Mouse (Mus musculus) cerebellum, postnatal 36 days (tissue): ENCODE results near the gene Slc25a20.
A peak's percentile ranks its signal among the peaks of the same experiment; 100 is the strongest.

Experiments used
- DNase-seq, 2 experiments: peaks; one replicate each; pipeline ENCODE4 v3.0.0; 2021 to 2022; ENCODE audit warnings: mixed read lengths in 2 of 2

Slc25a20 gene

DNA sequence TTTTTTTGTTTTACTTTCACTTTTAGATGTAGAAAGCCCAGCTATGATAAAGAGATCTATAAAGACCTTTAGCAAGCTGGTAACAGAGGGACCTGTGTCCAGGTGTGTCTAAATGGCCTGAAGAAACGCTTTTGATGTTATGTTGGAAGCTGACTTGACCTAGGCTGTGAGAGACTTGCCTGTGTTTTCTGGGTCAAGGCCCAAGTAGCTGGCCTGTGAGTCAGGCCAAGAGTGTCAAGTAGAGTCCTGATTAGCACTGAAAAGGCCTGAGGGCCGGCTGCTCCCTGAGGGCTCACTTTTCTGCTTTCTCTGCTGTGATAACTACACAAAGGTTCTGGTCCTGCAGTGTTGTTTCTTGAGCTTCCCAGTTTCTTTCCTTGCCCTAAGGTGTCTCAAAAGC lies 25.8 kb downstream of the Slc25a20 start:
- DNase-seq: no peak

DNA sequence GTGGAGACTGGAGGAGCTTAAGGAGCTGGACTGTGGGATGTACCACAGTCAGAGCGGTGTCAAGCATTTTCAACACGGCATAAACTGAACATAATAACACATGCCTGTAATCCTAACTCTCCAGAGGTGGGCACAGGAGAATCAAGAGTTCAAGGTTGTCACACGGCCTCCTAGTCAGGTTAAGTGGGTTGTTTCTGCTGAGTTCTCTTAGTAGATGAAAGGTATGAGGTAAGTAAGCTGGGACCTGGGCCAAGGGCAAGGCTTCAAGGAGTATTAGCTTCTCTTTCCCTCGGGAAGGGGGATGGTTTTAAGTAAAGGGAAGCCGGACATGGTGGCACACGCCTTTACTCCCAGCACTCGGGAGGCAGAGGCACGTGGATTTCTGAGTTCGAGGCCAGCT lies 26.6 kb downstream of the Slc25a20 start:
- no peak for DNase-seq

DNA sequence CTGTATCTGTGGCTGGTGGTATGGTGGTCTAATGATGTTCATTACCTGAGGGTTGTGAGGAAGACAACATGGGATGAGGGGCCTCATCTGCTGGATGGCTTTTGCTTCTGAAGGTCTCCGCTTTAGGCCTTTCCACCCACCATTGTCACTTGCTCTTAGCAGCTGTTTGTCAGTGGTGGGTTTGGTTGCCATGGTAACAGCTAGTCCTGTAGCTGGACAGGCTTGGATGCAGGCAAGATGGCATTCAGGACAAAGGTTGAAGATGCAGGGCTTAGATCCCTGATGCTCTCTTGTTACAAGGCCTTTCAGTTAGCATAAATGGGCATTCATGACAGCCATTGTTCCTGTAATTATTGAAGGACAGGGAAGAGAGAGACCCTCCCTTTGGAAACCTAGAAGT lies 27.2 kb downstream of the Slc25a20 start, which contains the start of gene Prkar2a:
Prkar2a (plus strand) TSS at position 209 of the 400 bp plus-strand sequence.
- DNase-seq: no peak

DNA sequence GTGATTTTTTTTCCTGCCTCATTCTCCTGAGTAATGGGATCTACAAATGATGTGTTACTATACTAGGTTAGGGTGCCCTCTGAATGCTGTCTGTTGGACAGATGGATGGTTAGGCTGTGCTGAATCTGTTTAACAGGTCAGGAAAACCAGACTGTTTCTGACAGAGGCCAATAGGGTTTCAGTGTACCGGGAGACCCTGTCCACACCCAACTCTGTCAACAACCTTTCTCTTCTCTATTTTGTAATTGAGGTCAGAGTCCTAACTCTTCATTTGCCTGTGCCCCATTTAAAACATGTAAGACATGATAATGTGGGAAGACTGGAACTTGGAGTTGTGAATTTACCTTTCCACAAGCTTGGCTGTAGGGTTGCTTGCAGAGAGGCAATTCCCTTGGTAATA lies 28.1 kb downstream of the Slc25a20 start:
- DNase-seq: no peak

DNA sequence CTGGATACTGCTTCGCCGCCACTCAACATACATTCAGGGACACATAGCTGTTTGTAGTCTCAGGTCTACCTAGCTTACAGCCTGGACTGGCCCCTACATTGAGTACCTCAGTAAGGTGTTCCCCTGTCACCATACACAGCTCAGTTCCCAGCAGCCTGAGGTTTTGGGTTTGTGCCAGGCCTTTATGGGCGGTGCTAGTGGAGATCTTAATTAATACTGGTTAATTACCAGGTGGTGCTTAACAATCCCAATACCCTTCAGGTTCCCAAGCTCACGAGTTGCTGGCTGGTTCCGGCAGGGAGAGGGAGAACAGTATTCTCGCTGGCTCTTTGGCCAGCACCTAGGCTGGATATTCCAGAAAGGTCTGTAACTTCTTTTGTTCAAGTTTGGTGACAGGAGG lies 29.0 kb downstream of the Slc25a20 start:
- no peak for DNase-seq

DNA sequence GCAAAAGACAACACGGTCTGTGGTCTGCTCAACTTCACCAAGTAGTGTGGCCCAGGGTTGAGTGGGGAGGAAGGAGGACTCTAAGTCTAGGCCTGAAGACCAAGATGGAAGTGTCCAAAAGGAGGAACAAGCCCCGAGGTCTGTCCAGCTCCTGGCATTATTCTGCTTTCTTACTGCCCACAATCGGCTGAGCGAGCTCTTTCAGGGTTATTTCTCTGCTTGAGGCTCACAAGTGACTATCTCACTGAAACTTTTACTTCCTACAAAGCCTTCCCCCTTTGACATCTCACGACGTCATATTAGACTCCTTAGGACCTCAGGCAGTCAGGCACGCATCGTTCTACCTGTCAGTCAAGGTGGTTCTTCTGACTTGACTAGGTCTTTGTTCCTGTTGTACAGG lies 29.5 kb downstream of the Slc25a20 start:
- DNase-seq: peak in 1 of 2 experiments; percentile 13

DNA sequence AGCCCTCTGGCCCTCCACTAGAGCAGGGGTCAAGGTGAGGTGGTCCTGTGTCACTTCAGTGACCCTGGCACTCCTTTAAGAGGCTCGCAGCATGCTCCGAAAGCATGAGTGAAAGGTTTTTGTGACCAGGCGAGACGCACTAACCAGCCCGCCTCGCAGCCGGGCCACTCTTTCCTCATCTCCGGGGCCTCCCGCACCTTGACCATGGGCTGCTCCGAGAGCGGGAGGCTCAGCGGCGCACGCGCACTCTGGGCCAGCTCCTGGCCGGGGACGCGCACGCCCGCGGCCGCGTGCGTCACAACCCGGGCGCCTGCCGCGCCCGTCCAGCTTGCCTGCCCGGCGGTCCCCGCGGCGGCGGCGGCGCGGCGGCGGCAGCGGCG lies 29.9 kb downstream of the Slc25a20 start:
- peak; percentile 90 to 94 for DNase-seq

DNA sequence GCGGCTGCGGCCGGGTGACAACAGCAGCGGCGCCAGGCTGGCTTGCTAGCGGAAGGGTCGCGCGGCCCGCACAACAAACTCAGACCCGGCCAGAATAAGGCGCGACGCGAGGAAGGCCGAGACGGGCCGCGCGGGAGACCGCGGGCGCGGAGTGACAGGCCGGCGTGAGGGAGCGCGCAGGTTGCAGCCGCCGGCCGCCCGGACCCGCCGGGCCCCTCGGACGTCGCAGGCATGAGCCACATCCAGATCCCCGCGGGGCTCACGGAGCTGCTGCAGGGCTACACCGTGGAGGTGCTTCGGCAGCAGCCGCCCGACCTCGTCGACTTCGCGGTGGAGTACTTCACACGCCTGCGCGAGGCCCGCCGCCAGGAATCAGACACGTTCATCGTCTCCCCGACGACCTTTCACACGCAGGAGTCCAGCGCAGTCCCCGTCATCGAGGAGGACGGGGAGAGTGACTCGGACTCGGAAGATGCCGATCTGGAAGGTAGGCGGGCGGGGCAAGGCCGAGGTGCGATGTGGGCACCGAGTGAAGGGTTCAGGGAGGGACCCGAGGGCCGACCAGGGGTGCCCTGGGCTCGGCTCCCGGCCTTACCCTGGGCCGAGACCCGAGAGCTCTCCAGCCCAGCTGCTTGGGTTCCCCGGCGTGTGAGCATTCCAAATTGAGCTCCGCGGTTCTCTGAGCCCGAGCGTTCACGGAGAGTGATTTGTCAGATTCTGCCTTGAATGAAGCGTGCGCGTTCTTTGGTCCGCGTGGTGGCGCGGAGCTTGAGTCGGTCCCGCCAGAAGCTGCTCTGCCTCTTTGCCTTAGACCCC lies 30.5 kb downstream of the Slc25a20 start:
- peak; percentile 64 to 65 for DNase-seq

DNA sequence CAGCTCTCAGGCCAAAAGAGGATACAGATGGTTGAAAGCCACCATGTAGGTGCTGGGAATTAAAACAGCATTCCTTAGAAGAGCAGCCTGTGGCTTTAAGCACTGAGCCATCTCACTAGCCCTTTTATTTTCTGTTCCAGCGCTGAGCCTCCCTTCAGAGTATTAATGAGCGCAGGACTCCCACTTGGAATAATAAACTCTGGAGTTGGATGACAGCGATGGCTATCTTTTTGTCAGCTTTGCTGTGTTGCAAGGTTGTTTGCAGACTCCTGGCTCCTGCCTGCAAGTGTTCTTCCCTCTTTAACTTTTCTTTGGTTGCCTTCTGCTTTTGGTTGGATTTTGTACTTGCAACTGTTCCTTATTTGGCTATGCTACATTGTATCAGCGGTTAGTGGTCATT lies 32.1 kb downstream of the Slc25a20 start:
- DNase-seq: no peak

DNA sequence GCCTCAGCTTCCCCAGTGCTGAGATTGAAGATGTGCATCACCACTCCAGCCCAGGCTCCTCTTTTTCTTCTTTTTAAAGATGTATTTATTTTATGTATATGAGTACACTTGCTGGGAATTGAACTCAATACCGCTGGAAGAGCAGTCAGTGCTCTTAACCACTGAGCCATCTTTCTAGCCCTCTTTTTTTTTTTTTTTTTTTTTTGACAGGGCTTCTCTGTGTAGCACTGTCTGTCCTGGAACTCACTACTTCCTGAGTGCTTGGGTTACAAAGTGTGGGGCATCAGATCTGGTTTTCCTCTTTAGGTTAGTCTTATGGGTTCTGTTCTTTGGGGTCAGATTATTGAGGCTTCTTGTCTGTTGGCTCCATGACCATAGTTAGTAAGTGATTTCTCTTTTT lies 32.6 kb downstream of the Slc25a20 start:
- DNase-seq: no peak

DNA sequence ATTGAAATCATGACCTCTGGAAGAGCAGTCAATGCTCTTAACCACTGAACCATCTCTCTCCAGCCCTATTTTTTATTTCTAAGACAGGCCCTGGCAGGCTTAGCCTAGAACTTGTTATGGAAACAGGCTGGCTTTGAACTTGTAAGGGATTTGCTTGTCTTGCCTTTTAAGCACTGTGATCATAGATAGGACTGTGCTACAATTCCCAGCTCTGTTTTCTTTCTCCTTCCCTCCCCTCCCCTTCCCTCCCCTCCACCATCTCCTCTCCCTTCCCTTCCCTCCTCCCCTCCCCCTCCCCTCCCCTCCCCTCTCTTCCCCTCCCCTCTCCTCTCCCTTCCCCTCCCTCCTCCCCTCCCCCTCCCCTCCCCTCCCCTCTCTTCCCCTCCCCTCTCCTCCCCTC lies 40.6 kb downstream of the Slc25a20 start:
- no peak for DNase-seq

DNA sequence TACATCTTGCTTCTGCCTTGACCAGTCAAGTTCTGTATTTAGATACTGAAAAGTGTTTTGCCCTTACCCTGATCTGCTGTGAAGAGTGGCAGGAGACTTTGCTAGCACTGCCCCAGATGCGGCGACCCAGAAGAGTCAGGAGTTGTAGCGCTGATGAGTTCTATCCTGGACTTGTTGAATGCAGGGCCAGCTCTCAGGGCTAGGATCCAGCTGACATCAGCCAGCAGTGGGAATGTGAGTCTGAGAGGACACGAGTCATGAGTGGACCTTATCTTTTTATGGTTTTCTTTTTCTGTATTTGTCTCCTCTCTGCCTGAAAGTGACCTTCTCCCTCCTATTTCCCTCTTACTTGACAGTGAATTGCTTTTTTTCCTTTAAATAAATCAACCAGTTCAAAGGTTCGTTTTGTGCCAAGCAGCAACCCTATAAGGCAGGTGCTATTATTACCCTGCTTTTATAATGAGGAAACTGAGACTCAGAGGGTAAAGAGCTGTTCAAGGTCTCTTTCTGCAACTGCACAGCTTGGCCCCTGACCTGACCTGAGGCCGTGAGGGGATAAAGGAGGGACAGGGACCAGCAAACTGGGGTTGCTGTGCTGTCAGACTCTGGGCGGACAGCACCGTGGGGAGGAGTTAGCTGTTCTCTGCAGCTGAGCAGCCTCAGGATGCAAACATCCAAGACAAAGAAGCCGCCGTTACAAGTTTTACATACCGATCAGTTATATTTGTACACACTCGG lies 41.7 kb downstream of the Slc25a20 start:
- DNase-seq: no peak

DNA sequence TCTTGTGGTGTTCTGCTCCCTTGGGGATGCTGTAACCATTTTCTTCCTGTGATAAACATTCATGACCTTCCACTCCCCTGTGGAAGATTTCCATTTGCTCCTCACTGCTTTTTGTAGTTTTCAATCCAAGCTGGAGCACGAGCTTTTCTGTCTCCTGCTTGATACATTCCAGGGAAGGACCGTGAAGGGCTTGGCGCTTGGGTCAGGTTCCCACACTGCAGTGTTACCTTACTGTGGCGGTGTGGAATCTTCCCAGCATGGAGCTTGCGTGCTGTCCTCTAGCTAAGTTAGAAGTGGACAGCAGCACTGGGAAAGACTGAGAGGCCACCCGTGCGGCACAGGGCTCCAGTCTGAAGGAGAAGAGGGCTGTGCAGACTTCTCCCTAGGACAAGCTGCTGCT lies 42.7 kb downstream of the Slc25a20 start:
- no peak for DNase-seq

DNA sequence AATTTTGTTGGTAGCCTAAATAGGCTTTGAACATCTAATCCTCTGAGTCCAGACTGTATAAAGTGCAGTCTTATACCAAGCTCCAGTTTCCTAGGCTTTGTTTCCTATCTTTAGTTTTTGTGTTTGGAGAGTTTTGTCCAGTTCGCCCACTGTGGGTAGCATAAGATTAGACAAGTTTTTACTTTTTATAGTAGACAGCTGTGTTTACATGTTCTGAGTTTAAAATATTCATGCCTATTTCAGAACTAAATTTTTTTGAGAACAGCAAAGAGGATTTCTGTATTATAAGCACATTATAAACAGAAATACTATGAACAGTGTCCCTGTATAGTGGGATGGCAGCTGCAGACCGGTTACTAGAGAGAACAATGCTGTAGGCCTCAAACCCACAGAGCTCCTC lies 45.3 kb downstream of the Slc25a20 start:
- DNase-seq: no peak

DNA sequence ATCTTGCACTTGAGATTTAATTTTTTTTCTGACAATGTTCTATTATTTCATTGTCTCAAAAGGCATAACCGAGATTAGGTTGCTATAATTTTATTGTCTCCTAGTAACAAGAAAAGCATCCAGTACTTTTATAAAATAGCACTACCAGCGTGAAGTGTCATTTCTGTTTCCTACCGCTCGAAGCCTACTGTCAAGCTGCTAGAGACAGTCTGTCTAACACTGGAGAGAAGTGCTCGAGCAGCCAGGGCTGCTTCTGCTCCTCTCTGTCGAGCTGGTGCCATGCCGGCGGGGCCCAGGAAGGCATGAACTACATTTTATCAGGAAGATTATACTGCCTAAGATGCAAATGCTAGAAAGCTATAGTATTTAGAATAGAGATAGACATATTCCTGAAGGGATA lies 46.9 kb downstream of the Slc25a20 start:
- no peak for DNase-seq

DNA sequence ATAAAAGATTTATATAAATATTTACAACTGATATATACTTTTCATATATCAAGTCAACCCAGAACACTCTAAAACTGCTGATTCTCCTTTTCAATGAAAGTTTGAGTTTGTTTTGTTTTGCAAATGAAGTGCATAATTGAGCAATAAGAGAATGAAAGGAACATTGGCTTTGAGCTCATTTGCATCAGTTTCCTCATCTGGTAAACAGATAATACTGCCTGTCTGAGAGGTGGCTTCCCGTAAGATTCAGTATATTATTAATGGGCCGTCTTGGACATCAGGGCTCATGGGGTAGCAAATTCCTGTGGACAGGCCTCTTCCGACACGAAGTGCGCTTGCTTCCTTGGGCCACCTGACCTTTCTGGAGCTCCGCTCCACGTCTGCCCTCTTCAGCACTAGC lies 48.9 kb downstream of the Slc25a20 start:
- DNase-seq: no peak

DNA sequence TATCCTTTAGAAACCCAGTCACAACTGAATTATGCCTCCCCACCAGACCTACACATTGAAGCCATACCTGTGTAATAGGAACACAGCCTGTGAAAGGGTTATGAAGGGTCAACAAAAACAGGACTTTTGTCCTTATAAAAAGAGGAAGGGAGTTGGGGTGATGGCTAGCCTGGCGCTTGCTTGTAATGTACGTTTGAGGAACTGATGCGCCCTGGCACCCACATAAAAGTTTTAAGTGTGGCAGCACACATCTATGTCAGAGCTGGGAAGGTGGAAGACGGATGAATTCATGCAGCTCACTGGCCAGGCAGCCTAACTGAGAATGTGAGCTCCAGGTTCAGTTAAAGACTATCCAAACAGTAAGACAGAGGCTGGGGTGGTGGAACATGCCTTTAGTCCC lies 54.3 kb downstream of the Slc25a20 start:
- DNase-seq: no peak

DNA sequence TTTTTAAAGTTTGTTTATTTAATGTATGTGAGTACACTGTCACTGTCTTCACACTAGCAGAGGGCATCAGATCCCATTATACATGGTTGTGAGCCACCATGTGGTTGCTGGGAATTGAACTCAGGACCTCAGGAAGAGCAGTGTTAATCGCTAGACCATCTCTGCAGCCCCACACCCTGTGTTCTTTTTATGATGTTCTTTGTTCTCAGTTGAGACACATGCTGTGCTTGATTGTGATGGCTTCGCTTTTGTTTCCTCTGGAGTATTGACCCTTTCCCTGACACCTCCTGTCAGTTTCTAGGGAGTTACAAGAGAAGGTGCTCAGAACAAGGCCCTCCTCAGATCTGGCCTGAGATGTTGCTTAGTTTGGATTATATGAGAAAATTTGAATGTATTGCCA lies 61.9 kb downstream of the Slc25a20 start:
- DNase-seq: no peak

DNA sequence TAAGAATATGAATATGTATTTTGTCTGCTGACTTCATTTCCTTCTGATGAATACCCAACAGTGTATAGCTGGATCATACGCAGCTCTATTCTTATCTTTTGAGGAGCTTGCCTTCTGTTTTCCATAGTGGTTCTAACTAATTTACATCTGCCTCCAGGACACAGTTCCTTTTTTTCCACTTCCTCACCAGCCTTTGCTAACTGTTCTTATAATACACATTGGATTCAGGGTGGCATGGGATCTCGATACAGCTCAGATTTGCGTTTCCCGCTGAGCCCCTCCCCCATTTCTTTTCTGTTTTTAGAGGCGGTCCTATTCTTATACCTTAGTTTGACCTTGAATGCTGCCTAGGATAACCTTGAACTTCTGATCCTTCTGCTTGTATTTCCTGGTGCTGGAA lies 64.2 kb downstream of the Slc25a20 start:
- no peak for DNase-seq

DNA sequence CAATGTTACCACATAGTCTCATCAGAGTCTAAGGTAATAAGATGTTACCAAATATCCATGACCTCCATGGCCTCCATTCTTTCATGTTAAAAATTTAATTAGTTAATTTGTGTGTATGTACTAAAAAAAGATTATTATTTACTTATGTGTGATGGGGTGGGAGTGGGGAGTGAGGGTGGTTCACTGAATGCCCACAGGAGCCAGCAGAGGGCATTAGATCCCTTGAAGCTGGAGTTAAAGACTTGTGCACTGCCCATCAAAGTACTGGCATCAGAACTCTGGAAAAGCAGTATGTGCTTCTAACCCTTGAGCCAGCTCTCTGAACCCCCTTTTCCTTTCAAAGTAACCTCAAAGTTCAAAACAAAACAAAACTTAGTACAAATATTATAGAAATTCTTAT lies 67.2 kb downstream of the Slc25a20 start:
- DNase-seq: no peak

DNA sequence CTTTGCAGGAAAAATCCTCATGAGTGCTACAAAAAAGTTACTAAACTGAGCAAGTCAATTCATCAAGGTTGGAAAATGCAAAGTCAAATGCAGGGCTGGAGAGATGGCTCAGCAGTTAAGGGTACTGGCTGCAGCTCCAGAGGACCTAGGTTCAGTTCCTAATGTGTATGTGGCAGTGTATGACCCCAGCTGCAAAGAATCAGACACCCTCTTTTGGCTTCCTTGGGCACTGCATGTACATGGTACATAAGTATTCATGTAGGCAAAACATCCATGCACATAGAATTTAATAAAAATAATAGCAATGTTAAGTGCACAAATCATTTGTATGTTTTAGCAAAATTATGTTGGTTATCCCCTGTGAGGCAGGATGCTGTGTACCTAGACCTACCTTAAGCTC lies 70.6 kb downstream of the Slc25a20 start:
- DNase-seq: no peak
